ENCODE assay signal across 9 mouse cellular contexts in genomic region chr4:133370298-133371274, GRCm38 (mm10). TPM values are rescaled to one million over a fixed set of nuclear protein-coding genes. Genes with fewer than 3 reads are reported as not detected.
DNase-seq lines count a peak whose midpoint lies in the region.
"Had no signal": no experiment of that assay in that cellular context is flagged by ENCODE, and none has a peak within 500 bp of the region (broad histone marks: within the 10 kb centered on the region; RNA-seq: fewer than 3 reads in every experiment).

No protein-coding gene starts in this region.

- H3K9me3 ChIP-seq in hindbrain, embryonic 10.5 days = no peaks in the 10 kb centered on the region
- no peaks in the 10 kb centered on the region for H3K9me3 ChIP-seq in midbrain, embryonic 10.5 days (replicated peaks)

- peak overlapping the region; percentile 93 for H3K27ac ChIP-seq in hindbrain, embryonic 10.5 days
- peak overlapping the region; percentile 94 for H3K27ac ChIP-seq in midbrain, embryonic 10.5 days (replicated peaks)

- WGBS in hindbrain, embryonic 10.5 days = 75% methylated on average over 22 of the region's 22 CpGs
- WGBS in midbrain, embryonic 10.5 days = 77% methylated on average over 22 of the region's 22 CpGs

- H3K27me3 ChIP-seq in hindbrain, embryonic 10.5 days (ENCODE audit: insufficient read depth, poor library complexity, severe bottlenecking) = no peaks in the 10 kb centered on the region
- no peaks in the 10 kb centered on the region for H3K27me3 ChIP-seq in midbrain, embryonic 10.5 days (ENCODE audit: low read depth, poor library complexity, severe bottlenecking)
- H3K27me3 ChIP-seq: Patski had no signal

- peaks cover 49% of the 10 kb centered on the region for H3K4me1 ChIP-seq in hindbrain, embryonic 10.5 days (replicated peaks)
- peaks cover 50% of the 10 kb centered on the region for H3K4me1 ChIP-seq in midbrain, embryonic 10.5 days

- H3K36me3 ChIP-seq in hindbrain, embryonic 10.5 days = peaks cover 7% of the 10 kb centered on the region
- H3K36me3 ChIP-seq in midbrain, embryonic 10.5 days = peaks cover 9% of the 10 kb centered on the region

- H3K4me3 ChIP-seq in hindbrain, embryonic 10.5 days = peak overlapping the region; percentile 63
- peak overlapping the region; percentile 94 for H3K4me3 ChIP-seq in midbrain, embryonic 10.5 days

- DNase-seq in cerebellum, adult 18-20 months = peak; percentile 40 to 49
- DNase-seq in cerebellum, postnatal 4 days (ENCODE audit: low spot score in 2 of 2) = no peak
- peak; percentile 23 for DNase-seq in thymus, postnatal 14 days
- no peak for DNase-seq in thymus, postnatal 10 days (ENCODE audit: low spot score in 2 of 2)
- DNase-seq in hindbrain, embryonic 10.5 days (ENCODE audit: low spot score) = no peak
- no peak for DNase-seq in midbrain, embryonic 10.5 days (ENCODE audit: low spot score)
- DNase-seq in layer of hippocampus, adult 11-12 months (ENCODE audit: low spot score) = no peak
- no peak for DNase-seq in right cerebral cortex, postnatal 10 days (ENCODE audit: low spot score in 2 of 2)

RNA-seq across cellular contexts. Expression of gene Slc9a1, which starts 1.1 kb away (rescaled TPM):
- polyA plus RNA-seq in hindbrain, embryonic 10.5 days (2016; fragmentation: Nextera tagmentation; extraction: Ambion mirVana) = 8.0 and 8.6 TPM in 2 replicates
- polyA plus RNA-seq in midbrain, embryonic 10.5 days (2016; fragmentation: Nextera tagmentation; extraction: Ambion mirVana) = 8.3 and 8.6 TPM in 2 replicates

RNA-seq across cellular contexts. Expression of gene Wdtc1, which starts 17.3 kb away (rescaled TPM):
- 19.5 and 22.0 TPM in 2 replicates for polyA plus RNA-seq in hindbrain, embryonic 10.5 days (2016; fragmentation: Nextera tagmentation; extraction: Ambion mirVana)
- 19.2 and 20.0 TPM in 2 replicates for polyA plus RNA-seq in midbrain, embryonic 10.5 days (2016; fragmentation: Nextera tagmentation; extraction: Ambion mirVana)

Comparison
In these comparisons a context has a peak if more than half of its experiments do, and no peak if none do; other contexts are left out.
1. DNase-seq: peak in cerebellum, adult 18-20 months (2 of 2) and thymus, postnatal 14 days (single experiment); none in cerebellum, postnatal 4 days (0 of 2), thymus, postnatal 10 days (0 of 2), hindbrain, embryonic 10.5 days (single experiment), midbrain, embryonic 10.5 days (single experiment), layer of hippocampus, adult 11-12 months (single experiment) and right cerebral cortex, postnatal 10 days (0 of 2).